Mouse (Mus musculus): ENCODE results near the gene Prcp. TPM values are rescaled to one million over a fixed set of nuclear protein-coding genes. Genes with fewer than 3 reads are reported as not detected.

The Prcp gene
- total RNA-seq (2023; ENCODE audit: inconsistent age): 42.4 to 52.0 TPM (median 45.2 TPM) in 4 replicates

DNA sequence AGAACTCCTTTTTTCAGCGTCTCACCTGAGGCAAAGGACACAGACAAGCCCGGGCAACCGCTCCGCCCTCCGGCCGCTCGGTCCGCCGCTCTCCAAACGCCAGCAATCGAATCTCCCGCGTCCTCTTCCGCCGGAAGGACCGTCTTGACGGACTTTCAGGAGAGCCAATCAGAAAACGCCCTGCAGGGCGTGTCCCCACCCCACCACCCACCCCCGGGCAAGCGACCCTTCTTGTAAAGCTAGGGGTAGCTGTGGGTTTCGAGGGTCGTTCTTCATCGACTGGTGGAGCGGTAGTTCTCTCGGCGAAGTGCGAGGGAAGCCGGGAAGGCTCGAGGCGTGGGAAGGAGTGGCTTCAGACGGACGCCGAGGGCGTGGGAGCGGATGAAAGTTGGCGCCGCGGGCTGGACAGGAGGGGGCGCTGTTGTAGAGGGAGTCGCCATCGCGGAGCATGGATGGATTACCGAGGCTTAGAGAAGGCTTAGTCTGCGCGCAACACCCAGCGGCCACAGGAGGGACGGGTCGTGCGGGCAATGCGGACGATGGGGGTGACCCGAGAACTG is at the start of gene Prcp, which contains the start of gene Ddias:
Prcp (plus strand) TSS at position 355 of the 560 bp plus-strand sequence.
Ddias (minus strand) TSS at position 132 of the 560 bp plus-strand sequence.

Other genes starting within 250 kb of the Prcp start
- 0.29 to 1.6 TPM (median 0.47 TPM) in 4 replicates for gene Ankrd42, start 237.3 kb upstream of the Prcp start, total RNA-seq (2023; ENCODE audit: inconsistent age)
- 265 to 335 TPM (median 311 TPM) in 4 replicates for gene Pcf11, start 204.5 kb upstream of the Prcp start, total RNA-seq (2023; ENCODE audit: inconsistent age)
- gene Rab30, start 132.9 kb upstream of the Prcp start, total RNA-seq (2023; ENCODE audit: inconsistent age): 114 to 142 TPM (median 119 TPM) in 4 replicates
- gene Ddias, start 223 bp upstream of the Prcp start, total RNA-seq (2023; ENCODE audit: inconsistent age): 1.2 to 2.8 TPM (median 2.1 TPM) in 4 replicates
- not detected in 4 replicates for gene Fam181b, start 205.4 kb downstream of the Prcp start, total RNA-seq (2023; ENCODE audit: inconsistent age)

Measured in B cell, adult (primary cell).